Mouse (Mus musculus): ENCODE measurements around the gene Slc22a2. TPM values are rescaled to one million over a fixed set of nuclear protein-coding genes. Genes with fewer than 3 reads are reported as not detected.
"Not testable (repeated sequence)": the region's sequence is repeated elsewhere in the genome, so short reads cannot be mapped to it uniquely, and the experiment has no call there.

The Slc22a2 gene
- polyA plus RNA-seq, 1 experiment: 190 TPM

DNA sequence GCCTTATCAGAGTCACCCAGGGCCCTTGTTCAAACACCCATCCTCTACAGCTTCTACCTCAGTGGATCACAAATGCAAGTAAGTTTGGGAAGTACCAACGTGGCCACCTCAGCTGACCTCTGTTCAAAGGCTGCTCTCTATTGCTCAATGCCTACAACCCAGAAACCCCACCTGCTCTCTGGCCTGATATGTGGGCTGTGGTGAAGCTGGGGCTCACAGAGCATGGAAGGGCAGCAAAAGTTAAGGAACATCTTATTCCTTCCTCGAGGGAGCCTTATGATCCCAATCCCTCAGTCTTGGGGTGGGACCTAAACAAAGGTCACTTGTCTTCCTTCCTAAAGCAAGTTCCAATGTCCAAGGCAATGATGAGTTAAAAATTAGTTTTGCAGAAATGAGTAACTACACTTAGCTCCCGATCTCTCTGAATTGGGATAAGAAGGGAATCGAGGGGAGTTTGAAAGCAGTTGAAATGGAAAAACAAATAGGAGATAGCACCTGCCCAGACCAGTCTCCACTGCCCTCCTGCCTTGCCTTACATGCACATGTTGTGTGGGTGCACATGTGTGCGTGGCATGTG, 87.2 kb downstream of the Slc22a2 start:
- Histone ChIP-seq H3K4me3 (ENCODE audit: insufficient read depth, low read depth, low read length) (no peak overlapping the region), H3K36me3 (ENCODE audit: control insufficient read depth, insufficient read depth, low read length) (no peaks in the 10 kb centered on the region), H3K27me3 (replicated peaks; ENCODE audit: control insufficient read depth, insufficient read depth, low read length) (no peaks in the 10 kb centered on the region), H3K4me1 (ENCODE audit: control insufficient read depth, insufficient read depth, low read length) (peaks cover 29% of the 10 kb centered on the region), H3K27ac (ENCODE audit: insufficient read depth, low read depth, low read length) (peak overlapping the region; percentile 85)
- 53% methylated on average over 5 of the region's 5 CpGs for WGBS
- peak; percentile 87 for DNase-seq
- TF ChIP-seq POLR2A (IDR thresholded peaks at IDR 0.05; ENCODE audit: low read depth, low read length) (peak; percentile 13), CTCF (conservative IDR thresholded peaks at IDR 0.05; ENCODE audit: insufficient read depth, insufficient read length, low read depth, low read length) (no peak)

DNA sequence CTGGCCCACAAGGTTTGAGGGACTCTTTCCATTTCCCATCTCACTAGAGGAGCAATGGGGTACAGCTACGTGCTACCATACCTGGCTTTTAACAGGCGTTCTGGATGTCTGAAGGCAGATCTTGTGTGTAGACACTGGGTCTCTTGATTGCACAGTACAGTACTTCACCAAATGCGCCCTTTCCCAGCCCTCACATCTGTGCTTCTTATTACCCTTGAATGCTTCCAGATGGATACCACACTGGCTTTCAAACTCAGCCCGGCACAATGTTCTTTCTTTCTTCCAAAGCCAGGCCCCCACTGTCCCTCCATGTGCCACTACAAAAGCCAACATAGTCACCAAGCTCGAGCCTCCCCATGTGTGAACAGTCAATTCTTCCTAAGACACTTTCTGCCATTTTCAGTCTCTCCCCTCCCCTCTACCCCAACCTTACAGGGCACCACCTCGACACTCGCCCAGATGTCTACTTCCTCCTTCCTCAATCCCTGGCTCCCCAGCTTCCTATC, 88.4 kb downstream of the Slc22a2 start:
- Histone ChIP-seq H3K27ac (ENCODE audit: insufficient read depth, low read depth, low read length) (peak overlapping the region; percentile 83), H3K4me1 (ENCODE audit: control insufficient read depth, insufficient read depth, low read length) (peaks cover 30% of the 10 kb centered on the region), H3K36me3 (ENCODE audit: control insufficient read depth, insufficient read depth, low read length) (no peaks in the 10 kb centered on the region), H3K4me3 (ENCODE audit: insufficient read depth, low read depth, low read length) (no peak overlapping the region), H3K27me3 (replicated peaks; ENCODE audit: control insufficient read depth, insufficient read depth, low read length) (no peaks in the 10 kb centered on the region)
- DNase-seq: no peak
- WGBS: 59% methylated on average over 7 of the region's 7 CpGs
- TF ChIP-seq CTCF (conservative IDR thresholded peaks at IDR 0.05; ENCODE audit: insufficient read depth, insufficient read length, low read depth, low read length) (no peak), POLR2A (IDR thresholded peaks at IDR 0.05; ENCODE audit: low read depth, low read length) (no peak)

DNA sequence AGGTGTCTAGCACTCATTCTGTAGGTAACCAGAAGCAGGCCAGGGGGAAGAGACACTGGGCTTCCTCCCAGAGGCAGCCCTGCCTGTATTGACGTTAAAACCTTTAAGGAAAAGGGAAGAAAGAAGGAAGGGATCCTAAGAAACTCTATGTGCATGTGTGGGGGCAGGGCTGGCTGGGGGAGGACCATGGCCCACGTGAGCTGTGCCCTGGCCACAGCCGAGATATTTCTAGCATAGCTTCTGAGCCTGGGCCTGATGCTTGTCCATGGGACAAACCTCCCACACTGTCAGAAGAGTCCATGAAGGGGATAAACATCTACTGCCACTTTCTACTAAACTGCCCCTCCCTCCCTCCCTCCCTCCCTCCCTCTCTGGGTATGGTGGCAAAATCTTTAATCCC, 89.9 kb downstream of the Slc22a2 start:
- 49% methylated on average over 3 of the region's 3 CpGs for WGBS
- H3K27me3 ChIP-seq (replicated peaks; ENCODE audit: control insufficient read depth, insufficient read depth, low read length): no peaks in the 10 kb centered on the region
- H3K36me3 ChIP-seq (ENCODE audit: control insufficient read depth, insufficient read depth, low read length): no peaks in the 10 kb centered on the region
- peak overlapping the region; percentile 75 for H3K4me3 ChIP-seq (ENCODE audit: insufficient read depth, low read depth, low read length)
- no peak for TF ChIP-seq CTCF (conservative IDR thresholded peaks at IDR 0.05; ENCODE audit: insufficient read depth, insufficient read length, low read depth, low read length)
- no peak for TF ChIP-seq POLR2A (IDR thresholded peaks at IDR 0.05; ENCODE audit: low read depth, low read length)
- peak; percentile 71 for DNase-seq
- H3K27ac ChIP-seq (ENCODE audit: insufficient read depth, low read depth, low read length): peak overlapping the region; percentile 86
- H3K4me1 ChIP-seq (ENCODE audit: control insufficient read depth, insufficient read depth, low read length): peaks cover 30% of the 10 kb centered on the region

DNA sequence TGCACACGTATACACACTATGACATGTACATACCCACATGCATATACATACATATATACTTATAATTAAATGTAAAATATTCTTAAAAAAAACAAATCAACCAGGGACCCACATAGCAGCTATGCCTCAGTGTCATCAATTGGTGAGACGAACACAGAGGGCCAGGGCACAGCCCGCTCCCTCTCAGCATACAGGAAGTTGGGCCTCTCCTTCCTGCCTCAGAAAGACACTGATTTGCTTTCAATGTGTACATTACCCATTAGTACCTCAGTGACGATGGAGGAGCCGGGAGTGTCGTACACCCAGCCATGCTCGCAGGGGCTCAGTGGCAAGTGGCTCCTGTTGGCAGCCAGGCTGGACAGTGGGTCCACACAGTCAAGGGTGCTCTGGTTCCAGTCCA, 91.0 kb downstream of the Slc22a2 start:
- DNase-seq; H3K36me3 ChIP-seq (ENCODE audit: control insufficient read depth, insufficient read depth, low read length); H3K27me3 ChIP-seq (replicated peaks; ENCODE audit: control insufficient read depth, insufficient read depth, low read length): not testable (repeated sequence)
- Histone ChIP-seq H3K27ac (ENCODE audit: insufficient read depth, low read depth, low read length) (peak overlapping the region; percentile 91), H3K4me1 (ENCODE audit: control insufficient read depth, insufficient read depth, low read length) (peaks cover 27% of the 10 kb centered on the region), H3K4me3 (ENCODE audit: insufficient read depth, low read depth, low read length) (peak overlapping the region; percentile 75)
- 56% methylated on average over 7 of the region's 7 CpGs for WGBS

DNA sequence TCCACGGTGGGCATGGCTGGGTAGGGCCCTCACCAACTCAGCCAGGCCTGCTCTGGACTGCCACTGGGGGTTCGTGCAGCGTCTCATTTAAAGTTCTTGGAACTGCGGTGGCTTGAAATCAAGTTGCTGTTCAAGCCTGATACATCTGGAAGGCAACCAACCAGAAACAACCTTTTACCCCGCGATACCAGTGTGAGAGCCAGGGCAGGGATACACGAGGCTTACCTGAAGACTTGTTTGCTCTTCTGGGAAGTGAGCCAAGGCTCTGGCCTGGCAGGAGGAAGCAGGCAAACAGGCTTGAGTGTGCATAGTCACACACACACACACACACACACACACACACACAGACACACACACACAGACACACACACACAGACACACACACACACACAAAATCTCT, 91.7 kb downstream of the Slc22a2 start, which contains the start of gene Slc22a1:
Gene Slc22a1 (minus strand): TSS at position 184 of the 400 bp plus-strand sequence.
- WGBS: 37% methylated on average over 7 of the region's 7 CpGs
- Histone ChIP-seq H3K4me3 (ENCODE audit: insufficient read depth, low read depth, low read length) (peak within 1 kb of the TSS; percentile 75), H3K36me3 (ENCODE audit: control insufficient read depth, insufficient read depth, low read length) (no peaks in the 10 kb centered on the region), H3K4me1 (ENCODE audit: control insufficient read depth, insufficient read depth, low read length) (peaks cover 21% of the 10 kb centered on the region; the same call in 1 of the 2 replicates), H3K27me3 (replicated peaks; ENCODE audit: control insufficient read depth, insufficient read depth, low read length) (no peaks in the 10 kb centered on the region), H3K27ac (ENCODE audit: insufficient read depth, low read depth, low read length) (peak within 1 kb of the TSS; percentile 91)
- peak; percentile 95 for DNase-seq
- TF ChIP-seq CTCF (conservative IDR thresholded peaks at IDR 0.05; ENCODE audit: insufficient read depth, insufficient read length, low read depth, low read length): no peak
- TF ChIP-seq POLR2A (IDR thresholded peaks at IDR 0.05; ENCODE audit: low read depth, low read length): peak; percentile 86

DNA sequence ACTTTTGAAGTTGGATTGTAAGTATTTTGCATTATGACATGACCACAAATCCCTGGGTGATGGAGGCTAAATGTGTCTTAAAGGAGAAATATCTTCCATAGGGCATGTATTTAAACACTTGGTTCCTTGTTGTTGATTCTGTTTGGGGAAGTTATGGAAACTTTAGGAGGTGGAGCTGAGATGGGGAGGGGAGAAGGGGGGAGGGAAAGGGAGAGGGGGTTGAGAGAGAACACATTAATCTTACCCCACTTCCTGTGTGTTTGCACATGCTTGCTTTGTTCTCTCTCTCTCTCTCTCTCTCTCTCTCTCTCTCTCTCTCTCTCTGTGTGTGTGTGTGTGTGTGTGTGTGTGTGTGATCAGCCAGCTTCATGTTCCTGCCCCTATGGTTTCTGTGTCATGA, 93.2 kb downstream of the Slc22a2 start:
- no peak for DNase-seq
- peaks cover 15% of the 10 kb centered on the region; the same call in 1 of the 2 replicates for H3K4me1 ChIP-seq (ENCODE audit: control insufficient read depth, insufficient read depth, low read length)
- H3K27ac ChIP-seq (ENCODE audit: insufficient read depth, low read depth, low read length): no peak overlapping the region
- H3K36me3 ChIP-seq (ENCODE audit: control insufficient read depth, insufficient read depth, low read length): no peaks in the 10 kb centered on the region
- H3K27me3 ChIP-seq (replicated peaks; ENCODE audit: control insufficient read depth, insufficient read depth, low read length): no peaks in the 10 kb centered on the region
- H3K4me3 ChIP-seq (ENCODE audit: insufficient read depth, low read depth, low read length): no peak overlapping the region
- no peak for TF ChIP-seq CTCF (conservative IDR thresholded peaks at IDR 0.05; ENCODE audit: insufficient read depth, insufficient read length, low read depth, low read length)

Other genes starting within 250 kb of the Slc22a2 start
- gene Plg, start 205.5 kb upstream of the Slc22a2 start, polyA plus RNA-seq (2012; rRNA removed): 0.03 and 0.07 TPM in 2 replicates
- gene Slc22a3, start 76.4 kb upstream of the Slc22a2 start, polyA plus RNA-seq (2012; rRNA removed): 1.3 and 1.4 TPM in 2 replicates
- gene Slc22a1, start 91.7 kb downstream of the Slc22a2 start, polyA plus RNA-seq (2012; rRNA removed): 468 and 516 TPM in 2 replicates
- gene Igf2r, start 185.5 kb downstream of the Slc22a2 start, polyA plus RNA-seq (2012; rRNA removed): 24.8 and 27.0 TPM in 2 replicates

Measured in kidney, adult 2 months (tissue).